Mouse (Mus musculus): ENCODE measurements at regions not wholly inside any gene's neighbourhood (a gene's known extent, or its start where the extent isn't known, plus 50 kb on each side); places are given as distances from the start of the nearest gene placed in this dataset.
A peak's percentile ranks its signal among the peaks of the same experiment; 100 is the strongest.
"Not testable (repeated sequence)": the region's sequence is repeated elsewhere in the genome, so short reads cannot be mapped to it uniquely, and the experiment has no call there.

DNA sequence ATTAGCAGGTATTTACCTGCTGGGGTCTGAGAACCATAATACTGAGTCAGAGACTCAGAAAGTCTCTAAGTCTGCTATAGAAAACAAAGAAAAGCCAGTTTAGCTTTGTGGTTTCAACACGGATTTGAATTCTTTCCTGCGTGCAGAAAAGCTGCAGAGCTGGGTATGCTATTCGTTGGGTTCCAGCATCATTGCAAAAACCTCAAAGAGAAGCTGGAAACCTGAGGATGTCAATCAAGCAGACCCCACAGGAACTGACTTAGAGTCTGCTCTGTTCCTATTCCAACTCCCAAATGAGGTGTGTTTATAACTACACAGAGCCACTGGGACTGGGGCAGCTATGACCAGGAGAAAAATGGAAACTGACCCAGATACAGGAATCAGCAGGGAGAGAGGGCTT, 183.5 kb downstream of the Dhx15 start:
- H3K9ac ChIP-seq (replicated peaks): no peak overlapping the region
- no peak for ATAC-seq (replicated peaks)
- H3K4me2 ChIP-seq (replicated peaks): no peak overlapping the region
- H3K9me3 ChIP-seq: no peaks in the 10 kb centered on the region
- H3K4me3 ChIP-seq: no peak overlapping the region
- WGBS: 74% methylated on average over 3 of the region's 3 CpGs
- no peaks in the 10 kb centered on the region for H3K4me1 ChIP-seq
- H3K36me3 ChIP-seq: no peaks in the 10 kb centered on the region
- no peak overlapping the region for H3K27ac ChIP-seq (replicated peaks)
- no peaks in the 10 kb centered on the region for H3K27me3 ChIP-seq

- 7% methylated on average over 10 of the region's 10 CpGs for WGBS
- H3K4me3 ChIP-seq: no peak overlapping the region
- H3K9ac ChIP-seq (replicated peaks): no peak overlapping the region
- no peaks in the 10 kb centered on the region for H3K9me3 ChIP-seq
- no peaks in the 10 kb centered on the region for H3K36me3 ChIP-seq
- peaks cover 12% of the 10 kb centered on the region for H3K4me1 ChIP-seq
- no peak overlapping the region for H3K27ac ChIP-seq (replicated peaks)
- H3K4me2 ChIP-seq (replicated peaks): no peak overlapping the region
- H3K27me3 ChIP-seq: 0 out of 2 replicates have a peak, but pooled peaks cover 4% of the 10 kb centered on the region
- ATAC-seq (replicated peaks): peak; percentile 26; the same call in 1 of the 2 replicates
Measured at GRCm38 (mm10) chr5:51990847-51991610, 199.3 kb downstream of the Dhx15 start.

GRCm38 (mm10) chr5:51989396-51989795, 200.9 kb downstream of the Dhx15 start:
- WGBS: 23% methylated on average over 4 of the region's 4 CpGs
- H3K4me2 ChIP-seq (replicated peaks): no peak overlapping the region
- H3K9me3 ChIP-seq: no peaks in the 10 kb centered on the region
- no peak for ATAC-seq (replicated peaks)
- no peak overlapping the region for H3K27ac ChIP-seq (replicated peaks)
- H3K4me1 ChIP-seq: peaks cover 12% of the 10 kb centered on the region
- H3K27me3 ChIP-seq: 0 out of 2 replicates have a peak, but pooled peaks cover 4% of the 10 kb centered on the region
- H3K4me3 ChIP-seq: no peak overlapping the region
- H3K9ac ChIP-seq (replicated peaks): no peak overlapping the region
- no peaks in the 10 kb centered on the region for H3K36me3 ChIP-seq

- Histone ChIP-seq H3K27ac (replicated peaks) (no peak overlapping the region), H3K4me3 (no peak overlapping the region), H3K4me2 (replicated peaks) (no peak overlapping the region), H3K9me3 (no peaks in the 10 kb centered on the region), H3K4me1 (peaks cover 12% of the 10 kb centered on the region), H3K27me3 (0 out of 2 replicates have a peak, but pooled peaks cover 4% of the 10 kb centered on the region), H3K36me3 (no peaks in the 10 kb centered on the region), H3K9ac (replicated peaks) (no peak overlapping the region)
- ATAC-seq (replicated peaks): no peak
- WGBS: 53% methylated on average over 6 of the region's 6 CpGs
Measured at GRCm38 (mm10) chr5:51988913-51989312, 201.4 kb downstream of the Dhx15 start.

DNA sequence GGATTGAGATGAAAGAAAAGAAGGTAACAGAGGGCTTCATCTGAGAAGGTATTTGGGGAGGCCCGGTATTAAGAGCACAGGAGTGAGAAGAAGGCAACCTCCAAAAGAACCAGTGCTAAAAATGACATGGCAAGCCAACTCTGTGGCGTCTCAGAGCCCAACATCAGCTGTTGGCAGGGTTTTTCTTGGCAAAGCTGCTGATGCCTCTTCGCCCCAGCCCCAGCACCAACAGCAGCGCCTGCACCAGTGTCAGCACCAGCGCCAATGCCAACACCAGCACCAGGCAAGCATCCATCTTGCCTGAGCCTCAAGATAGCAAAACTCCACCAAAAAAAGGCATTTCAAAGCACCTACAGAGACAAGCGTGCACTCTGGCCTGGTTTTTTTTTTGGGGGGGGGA, 205.3 kb downstream of the Dhx15 start:
- no peaks in the 10 kb centered on the region for H3K27me3 ChIP-seq
- no peaks in the 10 kb centered on the region for H3K4me1 ChIP-seq
- no peak overlapping the region for H3K4me3 ChIP-seq
- H3K4me2 ChIP-seq (replicated peaks): no peak overlapping the region
- ATAC-seq (replicated peaks): no peak
- no peak overlapping the region for H3K9ac ChIP-seq (replicated peaks)
- no peaks in the 10 kb centered on the region for H3K36me3 ChIP-seq
- no peak overlapping the region for H3K27ac ChIP-seq (replicated peaks)
- H3K9me3 ChIP-seq: no peaks in the 10 kb centered on the region
- 72% methylated on average over 6 of the region's 6 CpGs for WGBS

DNA sequence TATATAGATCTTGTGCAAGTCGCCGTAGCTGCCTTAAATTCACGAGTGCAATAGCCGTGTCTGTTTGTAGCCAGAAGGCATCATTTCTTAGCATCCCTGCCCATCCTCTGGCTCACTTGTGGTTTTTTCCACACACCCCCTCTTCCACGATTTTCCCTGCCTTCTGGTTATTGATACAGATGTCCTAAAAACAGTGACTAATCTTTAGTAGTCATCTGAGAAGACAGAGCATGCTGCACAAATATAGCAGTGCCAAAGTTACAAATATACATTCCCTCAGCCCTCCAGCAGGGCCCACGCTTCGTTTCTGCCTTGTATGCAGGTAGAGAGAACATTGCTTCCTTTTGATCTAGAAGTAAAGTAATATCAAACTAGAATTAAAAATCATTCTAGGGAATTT, 207.5 kb downstream of the Dhx15 start:
- H3K9ac ChIP-seq (replicated peaks): no peak overlapping the region
- WGBS: 91% methylated on average over 7 of the region's 7 CpGs
- H3K4me1 ChIP-seq: no peaks in the 10 kb centered on the region
- H3K27me3 ChIP-seq: no peaks in the 10 kb centered on the region
- no peak overlapping the region for H3K4me3 ChIP-seq
- H3K36me3 ChIP-seq: no peaks in the 10 kb centered on the region
- H3K27ac ChIP-seq (replicated peaks): no peak overlapping the region
- no peaks in the 10 kb centered on the region for H3K9me3 ChIP-seq
- no peak overlapping the region for H3K4me2 ChIP-seq (replicated peaks)
- ATAC-seq (replicated peaks): no peak

DNA sequence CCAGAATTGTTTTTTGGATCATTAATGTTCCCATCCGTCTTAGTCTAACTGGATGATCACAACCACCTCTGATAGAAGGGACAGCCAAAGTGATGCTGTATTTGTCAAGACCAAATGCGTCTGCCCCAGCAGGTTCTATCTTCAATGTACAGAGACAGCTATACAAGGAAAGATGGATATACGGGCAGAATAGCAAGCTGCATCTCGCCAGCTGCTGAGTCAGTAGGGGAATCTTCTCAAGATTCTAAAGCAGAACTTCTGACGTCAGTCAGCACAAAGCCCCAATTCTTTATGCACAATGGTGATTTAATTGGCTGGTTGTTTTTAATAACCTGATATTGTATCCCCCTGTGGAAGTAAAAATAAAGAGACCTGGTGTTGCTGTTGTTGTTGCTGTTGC, 209.4 kb downstream of the Dhx15 start:
- Histone ChIP-seq H3K36me3 (no peaks in the 10 kb centered on the region), H3K4me1 (no peaks in the 10 kb centered on the region), H3K4me3 (no peak overlapping the region), H3K4me2 (replicated peaks) (no peak overlapping the region), H3K9ac (replicated peaks) (no peak overlapping the region), H3K27ac (replicated peaks) (no peak overlapping the region), H3K9me3 (no peaks in the 10 kb centered on the region), H3K27me3 (no peaks in the 10 kb centered on the region)
- no peak for ATAC-seq (replicated peaks)
- WGBS: 61% methylated on average over 5 of the region's 5 CpGs

DNA sequence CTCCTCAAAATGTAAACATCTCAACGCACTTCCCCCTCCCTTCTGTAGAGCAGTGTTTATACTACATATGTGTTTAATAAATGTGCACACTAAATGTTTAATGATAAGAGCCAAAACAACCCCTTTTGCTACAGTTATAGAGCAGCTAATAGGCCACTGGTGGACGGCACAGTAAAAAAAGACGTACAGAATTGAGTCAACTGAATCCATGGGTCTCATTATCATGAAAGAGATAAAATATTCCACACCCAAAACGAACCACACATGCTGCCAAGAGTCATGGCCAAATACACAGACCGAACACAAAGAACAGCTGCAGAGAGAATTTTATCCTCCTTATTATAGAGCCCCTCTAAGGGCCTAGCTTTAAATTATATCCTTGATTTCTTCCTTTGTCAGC, 237.8 kb downstream of the Dhx15 start:
- no peaks in the 10 kb centered on the region for H3K4me1 ChIP-seq
- H3K9me3 ChIP-seq: no peaks in the 10 kb centered on the region
- ATAC-seq (replicated peaks): no peak; the same call in 1 of the 2 replicates
- 52% methylated on average over 5 of the region's 5 CpGs for whole genome bisulfite sequencing
- no peak overlapping the region for H3K9ac ChIP-seq (replicated peaks)
- H3K27ac ChIP-seq (replicated peaks): no peak overlapping the region
- no peaks in the 10 kb centered on the region for H3K36me3 ChIP-seq
- no peak overlapping the region for H3K4me3 ChIP-seq
- H3K27me3 ChIP-seq: no peaks in the 10 kb centered on the region
- H3K4me2 ChIP-seq (replicated peaks): no peak overlapping the region

DNA sequence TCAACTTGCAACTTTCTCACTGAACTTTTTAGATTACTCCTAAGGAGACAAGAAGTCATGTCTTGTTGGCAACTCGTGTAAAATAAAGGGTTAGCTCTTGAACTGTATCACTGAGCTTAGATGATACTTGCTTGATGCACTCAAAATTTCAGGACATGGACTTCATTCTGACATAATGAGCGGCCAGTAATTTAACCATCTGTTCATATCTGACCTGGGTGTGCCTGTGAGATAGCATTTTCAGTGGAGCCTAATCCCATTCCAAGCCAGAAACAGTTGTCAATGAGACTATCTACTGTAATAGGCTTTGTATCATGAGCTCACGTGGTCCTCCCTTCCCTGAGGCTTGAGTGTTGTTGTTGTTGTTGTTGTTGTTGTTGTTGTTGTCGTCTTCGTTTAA, 240.3 kb downstream of the Dhx15 start:
- WGBS: 90% methylated on average over 5 of the region's 5 CpGs
- H3K27me3 ChIP-seq: no peaks in the 10 kb centered on the region
- ATAC-seq (replicated peaks): no peak
- H3K4me3 ChIP-seq: no peak overlapping the region
- no peaks in the 10 kb centered on the region for H3K36me3 ChIP-seq
- H3K4me2 ChIP-seq (replicated peaks): no peak overlapping the region
- H3K4me1 ChIP-seq: no peaks in the 10 kb centered on the region
- no peak overlapping the region for H3K27ac ChIP-seq (replicated peaks)
- no peak overlapping the region for H3K9ac ChIP-seq (replicated peaks)
- H3K9me3 ChIP-seq: no peaks in the 10 kb centered on the region

- H3K9ac ChIP-seq (replicated peaks): no peak overlapping the region
- H3K9me3 ChIP-seq: no peaks in the 10 kb centered on the region
- H3K4me3 ChIP-seq: no peak overlapping the region
- ATAC-seq (replicated peaks): no peak
- no peak overlapping the region for H3K27ac ChIP-seq (replicated peaks)
- H3K4me2 ChIP-seq (replicated peaks): no peak overlapping the region
- H3K27me3 ChIP-seq: no peaks in the 10 kb centered on the region
- H3K36me3 ChIP-seq: no peaks in the 10 kb centered on the region
- H3K4me1 ChIP-seq: no peaks in the 10 kb centered on the region
- WGBS: 96% methylated on average over 3 of the region's 3 CpGs
Measured at GRCm38 (mm10) chr5:51946062-51946461, 244.3 kb downstream of the Dhx15 start.

DNA sequence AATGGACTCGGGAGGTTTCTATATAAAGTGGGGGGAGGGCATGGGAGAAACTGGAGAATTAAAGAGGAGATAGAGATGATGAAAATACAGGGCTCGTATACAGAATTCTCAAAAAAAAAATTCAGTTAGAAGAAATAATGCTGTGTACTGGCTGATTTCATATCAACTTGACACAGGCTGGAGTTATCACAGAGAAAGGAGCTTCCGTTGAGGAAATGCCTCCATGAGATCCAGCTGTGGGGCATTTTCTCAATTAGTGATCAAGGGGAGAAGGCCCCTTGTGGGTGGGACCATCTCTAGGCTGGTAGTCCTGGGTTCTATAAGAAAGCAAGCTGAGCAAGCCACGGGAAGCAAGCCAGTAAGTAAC, 248.4 kb downstream of the Dhx15 start:
- not testable (repeated sequence) for H3K4me1 ChIP-seq; H3K9me3 ChIP-seq; H3K4me3 ChIP-seq; H3K9ac ChIP-seq (replicated peaks); H3K36me3 ChIP-seq; H3K4me2 ChIP-seq (replicated peaks); ATAC-seq (replicated peaks); H3K27ac ChIP-seq (replicated peaks); H3K27me3 ChIP-seq
- WGBS: 72% methylated on average over 4 of the region's 4 CpGs

- Histone ChIP-seq H3K4me2 (replicated peaks) (no peak overlapping the region), H3K27ac (replicated peaks) (no peak overlapping the region), H3K4me3 (no peak overlapping the region), H3K9me3 (no peaks in the 10 kb centered on the region), H3K4me1 (no peaks in the 10 kb centered on the region), H3K9ac (replicated peaks) (no peak overlapping the region), H3K27me3 (no peaks in the 10 kb centered on the region), H3K36me3 (no peaks in the 10 kb centered on the region)
- ATAC-seq (replicated peaks): no peak
- WGBS: 67% methylated on average over 8 of the region's 8 CpGs
Measured at GRCm38 (mm10) chr5:51941255-51941924, 248.9 kb downstream of the Dhx15 start.

DNA sequence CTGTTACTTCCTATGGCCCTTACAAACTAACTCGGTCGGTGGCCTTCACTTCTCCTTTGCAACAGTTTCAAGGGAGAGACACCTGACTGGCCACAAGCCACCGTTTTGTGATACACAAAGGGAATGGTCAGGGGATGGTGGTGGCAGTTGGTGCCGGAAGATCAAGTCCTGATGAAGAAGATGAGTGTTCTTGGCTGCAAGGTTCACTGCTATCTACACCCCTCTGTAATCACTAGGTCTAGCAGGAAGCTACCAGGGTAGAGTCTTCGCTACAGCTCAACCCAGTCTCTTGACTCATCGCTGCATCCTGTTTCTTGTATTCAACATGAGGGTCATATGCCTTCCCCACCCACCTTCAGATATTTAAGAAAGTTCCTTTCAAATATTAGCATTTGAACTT, 251.5 kb downstream of the Dhx15 start:
- WGBS: 96% methylated on average over 6 of the region's 6 CpGs
- H3K4me2 ChIP-seq (replicated peaks): no peak overlapping the region
- H3K4me1 ChIP-seq: no peaks in the 10 kb centered on the region
- no peak overlapping the region for H3K9ac ChIP-seq (replicated peaks)
- no peaks in the 10 kb centered on the region for H3K36me3 ChIP-seq
- no peak overlapping the region for H3K4me3 ChIP-seq
- H3K27me3 ChIP-seq: no peaks in the 10 kb centered on the region
- H3K9me3 ChIP-seq: no peaks in the 10 kb centered on the region
- H3K27ac ChIP-seq (replicated peaks): no peak overlapping the region
- ATAC-seq (replicated peaks): no peak

Data from forebrain, embryonic 15.5 days (tissue).